Mouse (Mus musculus): ENCODE measurements around the gene Gm36028.

DNA sequence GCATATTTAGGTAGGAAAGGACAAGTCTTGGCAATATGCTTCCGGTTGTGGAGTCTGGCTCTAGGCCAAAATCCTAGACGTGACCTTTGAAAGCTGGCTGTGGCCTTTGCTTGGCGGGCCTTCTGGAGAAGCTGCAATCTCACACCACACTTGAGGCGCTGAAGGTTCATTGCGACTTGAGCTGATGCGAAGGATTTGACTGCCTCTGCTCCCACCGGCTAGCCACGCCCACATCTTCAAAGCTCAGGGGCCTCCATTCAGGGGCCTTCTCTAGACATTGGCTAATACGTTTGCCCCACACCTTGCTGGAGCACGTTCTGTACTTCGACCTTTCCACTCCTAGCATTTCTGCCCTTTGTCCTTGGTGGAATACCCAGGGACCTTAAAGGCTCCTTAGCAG lies 40.4 kb upstream of the Gm36028 start:
- TF ChIP-seq CTCF (IDR thresholded peaks at IDR 0.05; ENCODE audit: borderline replicate concordance, insufficient read depth, low read depth, low read length), result no peak
- TF ChIP-seq POLR2A (IDR thresholded peaks at IDR 0.05; ENCODE audit: borderline replicate concordance, insufficient read depth, low read length), result no peak
